Mouse (Mus musculus): ENCODE data around the gene Smap2. TPM values are rescaled to one million over a fixed set of nuclear protein-coding genes. Genes with fewer than 3 reads are reported as not detected.

The Smap2 gene
- polyA plus RNA-seq, 1 experiment from 2014 or later, result 18.4 TPM

DNA sequence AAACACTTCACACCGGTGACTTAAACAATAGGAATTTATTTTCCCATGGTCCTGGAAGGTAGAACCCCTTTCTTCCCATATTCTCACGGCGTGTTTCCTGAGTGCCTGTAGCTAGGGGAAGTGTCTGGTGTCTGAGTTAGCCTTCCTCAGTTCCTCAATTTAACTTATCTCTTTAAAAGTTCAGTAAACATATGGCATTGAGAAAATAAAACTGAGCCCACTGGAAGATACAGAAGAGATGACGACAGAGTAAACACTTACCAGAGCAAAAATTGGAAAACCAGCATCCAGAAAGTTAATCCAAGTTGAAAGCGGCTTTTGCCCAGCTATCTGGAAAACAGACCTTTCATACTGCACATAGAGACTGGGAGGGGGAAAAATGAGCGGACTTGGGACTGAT, 64.9 kb downstream of the Smap2 start:
- no peaks in the 10 kb centered on the region for H3K27me3 ChIP-seq (replicated peaks; ENCODE audit: control insufficient read depth, insufficient read depth, low read length)
- peak overlapping the region; percentile 65 for H3K4me2 ChIP-seq (ENCODE audit: low read depth, low read length)
- 35% methylated on average over 6 of the region's 6 CpGs for WGBS
- no peaks in the 10 kb centered on the region for H3K4me1 ChIP-seq (ENCODE audit: control insufficient read depth, insufficient read depth, low read length)
- peak overlapping the region; percentile 80 for H3K4me3 ChIP-seq (ENCODE audit: low read depth, low read length)
- peak overlapping the region; percentile 86 for H3K9ac ChIP-seq (ENCODE audit: low read depth, low read length)
- ATAC-seq (ENCODE audit: low read depth) (no peak), DNase-seq (ENCODE audit: low spot score) (peak; percentile 35)
- peaks cover 2% of the 10 kb centered on the region; the same call in 1 of the 2 replicates for H3K36me3 ChIP-seq (ENCODE audit: control insufficient read depth, insufficient read depth, low read length)
- peak overlapping the region; percentile 88 for H3K27ac ChIP-seq (replicated peaks; ENCODE audit: low read depth, low read length)
- H3K9me3 ChIP-seq (ENCODE audit: control insufficient read depth, low read length), result no peaks in the 10 kb centered on the region

GRCm38 (mm10) chr4:120951428-120951973, 65.5 kb downstream of the Smap2 start, which contains the start of gene Zfp69:
Zfp69 (minus strand) TSS chr4:120951699.
- Histone ChIP-seq H3K4me2 (ENCODE audit: low read depth, low read length) (peak within 1 kb of the TSS; percentile 65), H3K9ac (ENCODE audit: low read depth, low read length) (peak within 1 kb of the TSS; percentile 86), H3K27ac (replicated peaks; ENCODE audit: low read depth, low read length) (peak within 1 kb of the TSS; percentile 88), H3K36me3 (ENCODE audit: control insufficient read depth, insufficient read depth, low read length) (peaks cover 9% of the 10 kb centered on the region), H3K4me1 (ENCODE audit: control insufficient read depth, insufficient read depth, low read length) (no peaks in the 10 kb centered on the region), H3K4me3 (ENCODE audit: low read depth, low read length) (peak within 1 kb of the TSS; percentile 80), H3K9me3 (ENCODE audit: control insufficient read depth, low read length) (no peaks in the 10 kb centered on the region), H3K27me3 (replicated peaks; ENCODE audit: control insufficient read depth, insufficient read depth, low read length) (no peaks in the 10 kb centered on the region)
- peak; percentile 95 for DNase-seq (ENCODE audit: low spot score)
- under 1% methylated on average over 22 of the region's 60 CpGs for WGBS
- ATAC-seq (ENCODE audit: low read depth), result peak; percentile 98

- ATAC-seq (ENCODE audit: low read depth), result 0 out of 2 replicates have a peak, but pooled peaks have one; percentile 3
- H3K27me3 ChIP-seq (replicated peaks; ENCODE audit: control insufficient read depth, insufficient read depth, low read length), result no peaks in the 10 kb centered on the region
- H3K9me3 ChIP-seq (ENCODE audit: control insufficient read depth, low read length), result no peaks in the 10 kb centered on the region
- H3K9ac ChIP-seq (ENCODE audit: low read depth, low read length), result peak overlapping the region; percentile 86
- peak; percentile 53 for DNase-seq (ENCODE audit: low spot score)
- H3K4me2 ChIP-seq (ENCODE audit: low read depth, low read length), result peak overlapping the region; percentile 65
- H3K36me3 ChIP-seq (ENCODE audit: control insufficient read depth, insufficient read depth, low read length), result peaks cover 14% of the 10 kb centered on the region
- WGBS, result 8% methylated on average over 13 of the region's 20 CpGs
- peak overlapping the region; percentile 88 for H3K27ac ChIP-seq (replicated peaks; ENCODE audit: low read depth, low read length)
- peak overlapping the region; percentile 80 for H3K4me3 ChIP-seq (ENCODE audit: low read depth, low read length)
- H3K4me1 ChIP-seq (ENCODE audit: control insufficient read depth, insufficient read depth, low read length), result no peaks in the 10 kb centered on the region
Measured at GRCm38 (mm10) chr4:120950763-120951427, 66.2 kb downstream of the Smap2 start.

DNA sequence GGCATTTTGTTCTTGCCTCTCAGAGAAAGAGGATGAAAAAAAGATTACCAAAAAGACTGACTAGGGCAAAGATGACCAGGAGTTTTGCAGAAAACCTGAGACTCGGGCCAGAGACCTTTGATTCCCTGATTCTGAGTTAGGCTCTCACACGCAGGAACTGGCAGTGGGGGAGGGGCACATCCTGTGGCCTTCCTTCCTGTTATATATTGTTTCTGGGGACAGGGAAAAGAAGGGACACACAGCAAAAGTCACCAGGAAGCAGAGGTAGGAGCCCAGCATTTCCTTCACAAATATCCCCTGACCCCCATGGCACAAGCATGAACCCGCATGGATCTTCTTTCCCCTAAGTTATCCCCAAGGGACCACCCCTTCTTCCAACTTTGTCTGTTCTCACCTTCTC, 68.1 kb downstream of the Smap2 start:
- Histone ChIP-seq H3K27ac (replicated peaks; ENCODE audit: low read depth, low read length) (no peak overlapping the region), H3K36me3 (ENCODE audit: control insufficient read depth, insufficient read depth, low read length) (peaks cover 17% of the 10 kb centered on the region), H3K9me3 (ENCODE audit: control insufficient read depth, low read length) (no peaks in the 10 kb centered on the region), H3K4me2 (ENCODE audit: low read depth, low read length) (no peak overlapping the region), H3K27me3 (replicated peaks; ENCODE audit: control insufficient read depth, insufficient read depth, low read length) (no peaks in the 10 kb centered on the region), H3K9ac (ENCODE audit: low read depth, low read length) (no peak overlapping the region), H3K4me3 (ENCODE audit: low read depth, low read length) (no peak overlapping the region), H3K4me1 (ENCODE audit: control insufficient read depth, insufficient read depth, low read length) (no peaks in the 10 kb centered on the region)
- WGBS, result 57% methylated on average over 3 of the region's 3 CpGs
- ATAC-seq (ENCODE audit: low read depth) (no peak), DNase-seq (ENCODE audit: low spot score) (no peak)

DNA sequence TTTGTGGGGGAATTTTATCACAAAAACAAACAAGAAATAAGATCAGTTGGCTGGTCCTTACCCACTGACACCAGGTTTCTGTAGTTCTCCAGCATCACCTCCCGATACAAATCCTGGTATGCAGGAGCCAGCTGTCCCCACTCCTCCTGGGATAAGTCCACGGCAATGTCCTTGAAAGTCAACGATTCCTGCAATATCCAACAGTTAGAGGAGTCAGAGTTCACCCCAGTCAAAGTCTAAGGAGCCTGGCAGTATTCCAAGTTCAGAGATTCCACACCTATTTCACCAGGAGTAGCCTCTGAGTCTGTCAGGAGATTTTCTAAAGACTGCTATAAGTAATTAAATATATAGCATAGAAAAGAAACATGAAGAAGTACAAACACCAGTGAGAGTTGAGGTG, 82.0 kb downstream of the Smap2 start:
- Histone ChIP-seq H3K27ac (replicated peaks; ENCODE audit: low read depth, low read length) (no peak overlapping the region), H3K9me3 (ENCODE audit: control insufficient read depth, low read length) (no peaks in the 10 kb centered on the region), H3K9ac (ENCODE audit: low read depth, low read length) (no peak overlapping the region), H3K27me3 (replicated peaks; ENCODE audit: control insufficient read depth, insufficient read depth, low read length) (no peaks in the 10 kb centered on the region), H3K4me1 (ENCODE audit: control insufficient read depth, insufficient read depth, low read length) (no peaks in the 10 kb centered on the region), H3K4me2 (ENCODE audit: low read depth, low read length) (no peak overlapping the region), H3K36me3 (ENCODE audit: control insufficient read depth, insufficient read depth, low read length) (0 out of 2 replicates have a peak, but pooled peaks cover 5% of the 10 kb centered on the region), H3K4me3 (ENCODE audit: low read depth, low read length) (no peak overlapping the region)
- ATAC-seq (ENCODE audit: low read depth) (no peak), DNase-seq (ENCODE audit: low spot score) (no peak)
- 77% methylated on average over 3 of the region's 3 CpGs for WGBS

DNA sequence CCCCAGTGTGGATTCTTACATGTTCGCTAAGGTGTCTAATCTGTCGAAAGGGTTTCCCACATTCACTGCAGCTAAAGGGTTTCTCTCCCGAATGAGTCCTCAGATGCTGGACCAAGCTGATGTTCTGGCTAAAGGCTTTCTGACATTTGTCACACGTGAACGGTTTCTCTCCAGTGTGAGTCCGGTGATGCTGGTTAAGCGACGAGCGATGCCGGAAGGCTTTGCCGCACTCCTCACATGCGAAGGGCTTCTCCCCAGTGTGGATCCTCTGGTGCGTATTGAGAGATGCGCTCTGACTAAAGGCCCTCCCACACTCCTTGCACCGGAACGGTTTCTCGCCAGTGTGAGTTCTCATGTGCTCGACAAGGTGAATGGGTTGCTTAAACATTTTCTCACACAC, 86.3 kb downstream of the Smap2 start:
- H3K9me3 ChIP-seq (ENCODE audit: control insufficient read depth, low read length), result no peaks in the 10 kb centered on the region
- no peak overlapping the region for H3K4me2 ChIP-seq (ENCODE audit: low read depth, low read length)
- H3K9ac ChIP-seq (ENCODE audit: low read depth, low read length), result no peak overlapping the region
- H3K4me3 ChIP-seq (ENCODE audit: low read depth, low read length), result no peak overlapping the region
- ATAC-seq (ENCODE audit: low read depth), result no peak
- no peaks in the 10 kb centered on the region for H3K4me1 ChIP-seq (ENCODE audit: control insufficient read depth, insufficient read depth, low read length)
- WGBS, result 92% methylated on average over 18 of the region's 18 CpGs
- 0 out of 2 replicates have a peak, but pooled peaks cover 5% of the 10 kb centered on the region for H3K36me3 ChIP-seq (ENCODE audit: control insufficient read depth, insufficient read depth, low read length)
- no peak overlapping the region for H3K27ac ChIP-seq (replicated peaks; ENCODE audit: low read depth, low read length)
- no peak for DNase-seq (ENCODE audit: low spot score)
- H3K27me3 ChIP-seq (replicated peaks; ENCODE audit: control insufficient read depth, insufficient read depth, low read length), result no peaks in the 10 kb centered on the region

DNA sequence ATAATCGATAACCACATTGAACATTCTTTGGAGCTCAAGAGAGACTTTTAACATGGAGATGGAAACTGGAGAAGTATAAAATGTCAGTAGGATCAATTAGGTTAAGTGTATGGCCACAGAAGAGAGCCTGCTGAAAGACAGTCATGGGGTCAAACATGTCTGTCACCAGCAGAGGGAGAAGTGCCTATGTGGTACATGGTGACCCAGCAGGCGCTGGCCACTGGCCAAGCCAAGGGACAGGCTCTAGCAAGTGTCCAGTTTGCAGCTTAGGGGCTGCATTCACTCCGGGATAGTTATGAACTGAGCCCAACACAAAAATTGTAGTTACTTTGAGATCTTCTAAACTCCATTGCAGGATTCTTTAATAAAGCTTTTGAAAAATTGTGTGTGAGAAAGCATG, 88.4 kb downstream of the Smap2 start:
- Histone ChIP-seq H3K36me3 (ENCODE audit: control insufficient read depth, insufficient read depth, low read length) (0 out of 2 replicates have a peak, but pooled peaks cover 5% of the 10 kb centered on the region), H3K27ac (replicated peaks; ENCODE audit: low read depth, low read length) (no peak overlapping the region), H3K4me1 (ENCODE audit: control insufficient read depth, insufficient read depth, low read length) (no peaks in the 10 kb centered on the region), H3K4me2 (ENCODE audit: low read depth, low read length) (no peak overlapping the region), H3K9me3 (ENCODE audit: control insufficient read depth, low read length) (no peaks in the 10 kb centered on the region), H3K27me3 (replicated peaks; ENCODE audit: control insufficient read depth, insufficient read depth, low read length) (no peaks in the 10 kb centered on the region), H3K4me3 (ENCODE audit: low read depth, low read length) (no peak overlapping the region), H3K9ac (ENCODE audit: low read depth, low read length) (no peak overlapping the region)
- DNase-seq (ENCODE audit: low spot score) (no peak), ATAC-seq (ENCODE audit: low read depth) (no peak)
- 81% methylated on average over 3 of the region's 3 CpGs for WGBS

GRCm38 (mm10) chr4:120925386-120925785, 91.7 kb downstream of the Smap2 start:
- peak overlapping the region; percentile 52 for H3K4me3 ChIP-seq (ENCODE audit: low read depth, low read length)
- DNase-seq (ENCODE audit: low spot score) (peak; percentile 50), ATAC-seq (ENCODE audit: low read depth) (0 out of 2 replicates have a peak, but pooled peaks have one; percentile 35)
- peak overlapping the region; percentile 71 for H3K9ac ChIP-seq (ENCODE audit: low read depth, low read length)
- no peaks in the 10 kb centered on the region for H3K27me3 ChIP-seq (replicated peaks; ENCODE audit: control insufficient read depth, insufficient read depth, low read length)
- 15% methylated on average over 3 of the region's 3 CpGs for WGBS
- H3K36me3 ChIP-seq (ENCODE audit: control insufficient read depth, insufficient read depth, low read length), result peaks cover 26% of the 10 kb centered on the region
- H3K4me1 ChIP-seq (ENCODE audit: control insufficient read depth, insufficient read depth, low read length), result no peaks in the 10 kb centered on the region
- H3K27ac ChIP-seq (replicated peaks; ENCODE audit: low read depth, low read length), result peak overlapping the region; percentile 71
- peak overlapping the region; percentile 67 for H3K4me2 ChIP-seq (ENCODE audit: low read depth, low read length)
- peaks cover 16% of the 10 kb centered on the region; the same call in 1 of the 2 replicates for H3K9me3 ChIP-seq (ENCODE audit: control insufficient read depth, low read length)
